Mouse (Mus musculus): ENCODE measurements at regions not wholly inside any gene's neighbourhood (a gene's known extent, or its start where the extent isn't known, plus 50 kb on each side); places are given as distances from the start of the nearest gene placed in this dataset.

DNA sequence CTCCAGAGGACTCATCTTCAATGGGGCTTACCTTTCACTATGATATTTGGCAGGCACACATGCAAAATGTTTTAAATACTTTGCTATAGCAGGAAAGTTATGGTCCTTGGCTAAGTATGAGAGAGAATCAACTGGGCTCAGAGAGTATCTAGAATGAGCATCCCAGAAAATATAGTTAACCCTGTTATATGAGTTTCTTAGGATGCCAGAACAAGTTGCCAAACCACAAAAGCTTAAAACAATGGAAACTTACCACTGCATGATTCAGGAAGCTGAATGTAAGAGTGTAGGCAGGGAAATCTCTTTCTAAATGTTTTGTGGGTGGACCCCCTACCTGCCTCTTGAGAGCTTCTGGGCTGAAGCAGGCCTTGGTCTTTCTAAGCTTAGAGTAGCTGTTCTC, 325.3 kb downstream of the Fam198b start:
- ATAC-seq (ENCODE audit: insufficient read depth, low read depth) (no peak), DNase-seq (ENCODE audit: low spot score) (no peak)
- H3K4me2 ChIP-seq (ENCODE audit: low read depth, low read length): no peak overlapping the region
- no peak overlapping the region for H3K9ac ChIP-seq (replicated peaks; ENCODE audit: low read depth, low read length)
- H3K4me3 ChIP-seq (ENCODE audit: low read depth, low read length): no peak overlapping the region
- no peaks in the 10 kb centered on the region for H3K36me3 ChIP-seq (replicated peaks; ENCODE audit: control insufficient read depth, insufficient read depth, low read length)
- no peaks in the 10 kb centered on the region for H3K9me3 ChIP-seq (replicated peaks; ENCODE audit: control insufficient read depth, low read length)
- no peak for TF ChIP-seq EP300 (IDR thresholded peaks at IDR 0.05; ENCODE audit: low read depth)
- TF ChIP-seq CTCF (IDR thresholded peaks at IDR 0.05; ENCODE audit: low read depth): no peak
- no peaks in the 10 kb centered on the region for H3K4me1 ChIP-seq (ENCODE audit: control insufficient read depth, insufficient read depth)
- H3K27me3 ChIP-seq (ENCODE audit: control insufficient read depth, insufficient read depth, low read length): no peaks in the 10 kb centered on the region
- no peak overlapping the region for H3K27ac ChIP-seq (ENCODE audit: low read depth)

DNA sequence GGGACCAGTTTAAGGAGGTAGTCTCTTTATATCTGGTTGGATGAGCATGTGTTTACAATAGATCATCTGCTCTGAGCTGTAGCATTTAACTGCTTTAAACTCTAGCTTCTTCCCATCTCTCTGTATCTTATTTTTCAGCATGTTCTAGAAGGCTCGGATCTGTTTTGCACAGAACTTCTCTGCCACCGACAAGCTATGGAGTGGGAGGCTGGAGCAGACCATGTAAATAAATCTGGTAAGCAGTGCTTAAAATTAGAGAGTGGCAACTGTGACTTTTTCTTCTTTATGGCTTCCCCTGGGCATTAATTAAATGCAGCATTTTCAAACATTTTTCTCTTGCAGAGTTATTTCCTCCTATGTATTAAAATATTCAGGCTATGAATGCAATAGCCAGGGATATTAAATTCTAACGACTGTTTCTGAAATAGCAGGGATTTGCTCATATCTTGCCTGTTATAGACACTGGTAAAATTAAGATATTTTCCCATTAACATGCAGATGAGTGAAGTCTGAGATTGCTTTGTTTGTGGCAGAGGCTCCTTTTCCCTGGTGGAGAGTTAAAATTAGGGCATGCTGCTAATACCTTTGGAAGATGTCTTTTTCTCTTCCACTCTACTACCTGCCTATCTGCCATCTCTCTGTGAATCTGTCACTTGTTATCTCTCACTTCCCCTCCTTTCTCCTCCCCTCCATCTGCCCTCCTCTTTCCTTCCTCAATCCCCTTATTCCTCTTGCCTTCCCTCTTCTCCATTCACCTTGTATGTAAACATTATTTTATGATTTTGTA, 327.2 kb downstream of the Fam198b start:
- ATAC-seq (ENCODE audit: insufficient read depth, low read depth): no peak
- H3K4me1 ChIP-seq (ENCODE audit: control insufficient read depth, insufficient read depth): no peaks in the 10 kb centered on the region
- 60% methylated on average over 3 of the region's 3 CpGs for WGBS

DNA sequence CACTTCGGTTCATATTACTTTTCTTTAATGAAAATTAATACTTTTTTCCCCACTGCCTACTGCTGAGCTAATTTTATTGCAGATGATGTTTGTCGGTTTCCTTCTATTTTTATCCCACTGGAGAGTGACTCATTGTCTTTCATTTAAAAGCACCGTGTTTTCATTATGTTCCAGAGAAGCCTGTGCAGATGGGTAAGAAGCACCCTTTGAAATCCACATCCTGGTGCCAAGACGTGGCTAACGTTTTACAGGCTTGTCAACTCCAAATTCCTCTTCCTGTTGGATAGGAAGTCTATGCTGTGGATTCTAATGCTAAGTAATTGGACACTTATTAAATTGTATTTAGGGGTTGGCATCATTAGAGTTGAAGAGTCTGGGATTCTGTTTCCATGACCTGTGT, 364.3 kb downstream of the Fam198b start:
- H3K27ac ChIP-seq (ENCODE audit: low read depth): no peak overlapping the region
- no peak overlapping the region for H3K4me3 ChIP-seq (ENCODE audit: low read depth, low read length)
- no peaks in the 10 kb centered on the region for H3K36me3 ChIP-seq (replicated peaks; ENCODE audit: control insufficient read depth, insufficient read depth, low read length)
- H3K4me2 ChIP-seq (ENCODE audit: low read depth, low read length): no peak overlapping the region
- H3K4me1 ChIP-seq (ENCODE audit: control insufficient read depth, insufficient read depth): no peaks in the 10 kb centered on the region
- no peak for DNase-seq (ENCODE audit: low spot score)
- TF ChIP-seq CTCF (IDR thresholded peaks at IDR 0.05; ENCODE audit: low read depth) (no peak), EP300 (IDR thresholded peaks at IDR 0.05; ENCODE audit: low read depth) (no peak)
- ATAC-seq (ENCODE audit: insufficient read depth, low read depth): no peak
- H3K9ac ChIP-seq (replicated peaks; ENCODE audit: low read depth, low read length): no peak overlapping the region
- no peaks in the 10 kb centered on the region for H3K27me3 ChIP-seq (ENCODE audit: control insufficient read depth, insufficient read depth, low read length)
- no peaks in the 10 kb centered on the region for H3K9me3 ChIP-seq (replicated peaks; ENCODE audit: control insufficient read depth, low read length)
- 22% methylated on average over 5 of the region's 5 CpGs for WGBS

More for the DNA sequence above, 327.2 kb downstream of the Fam198b start:
- DNase-seq (ENCODE audit: low spot score): no peak
- H3K9ac ChIP-seq (replicated peaks; ENCODE audit: low read depth, low read length): no peak overlapping the region
- H3K9me3 ChIP-seq (replicated peaks; ENCODE audit: control insufficient read depth, low read length): no peaks in the 10 kb centered on the region
- H3K36me3 ChIP-seq (replicated peaks; ENCODE audit: control insufficient read depth, insufficient read depth, low read length): no peaks in the 10 kb centered on the region
- H3K4me2 ChIP-seq (ENCODE audit: low read depth, low read length): no peak overlapping the region
- TF ChIP-seq EP300 (IDR thresholded peaks at IDR 0.05; ENCODE audit: low read depth) (no peak), CTCF (IDR thresholded peaks at IDR 0.05; ENCODE audit: low read depth) (no peak)
- no peak overlapping the region for H3K4me3 ChIP-seq (ENCODE audit: low read depth, low read length)
- no peaks in the 10 kb centered on the region for H3K27me3 ChIP-seq (ENCODE audit: control insufficient read depth, insufficient read depth, low read length)
- H3K27ac ChIP-seq (ENCODE audit: low read depth): no peak overlapping the region

DNA sequence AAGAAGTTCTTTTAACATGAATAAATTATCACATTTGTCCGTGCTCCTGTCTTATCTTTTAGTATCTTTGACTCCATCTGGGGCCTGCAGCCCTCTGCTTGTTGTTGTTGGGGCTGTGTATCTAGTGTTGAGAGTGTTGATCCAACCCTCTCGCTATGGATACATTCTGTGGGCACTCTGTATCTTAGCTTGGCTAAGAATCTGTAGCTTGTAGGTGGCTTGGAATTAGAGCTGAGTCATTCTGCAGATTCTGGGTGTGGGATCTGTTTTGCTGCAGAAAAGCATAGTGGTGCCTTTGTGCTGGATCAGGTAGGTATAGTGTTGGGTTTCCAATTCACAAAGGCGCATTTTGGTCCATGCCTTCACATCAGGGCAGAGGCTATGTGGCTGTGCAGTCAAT, 365.6 kb downstream of the Fam198b start:
- WGBS: 53% methylated on average over 3 of the region's 3 CpGs
- Histone ChIP-seq H3K9ac (replicated peaks; ENCODE audit: low read depth, low read length) (no peak overlapping the region), H3K27ac (ENCODE audit: low read depth) (no peak overlapping the region), H3K4me3 (ENCODE audit: low read depth, low read length) (no peak overlapping the region), H3K27me3 (ENCODE audit: control insufficient read depth, insufficient read depth, low read length) (no peaks in the 10 kb centered on the region), H3K36me3 (replicated peaks; ENCODE audit: control insufficient read depth, insufficient read depth, low read length) (no peaks in the 10 kb centered on the region), H3K4me2 (ENCODE audit: low read depth, low read length) (no peak overlapping the region), H3K9me3 (replicated peaks; ENCODE audit: control insufficient read depth, low read length) (no peaks in the 10 kb centered on the region), H3K4me1 (ENCODE audit: control insufficient read depth, insufficient read depth) (no peaks in the 10 kb centered on the region)
- no peak for DNase-seq (ENCODE audit: low spot score)
- TF ChIP-seq CTCF (IDR thresholded peaks at IDR 0.05; ENCODE audit: low read depth): no peak
- TF ChIP-seq EP300 (IDR thresholded peaks at IDR 0.05; ENCODE audit: low read depth): no peak
- no peak for ATAC-seq (ENCODE audit: insufficient read depth, low read depth)

DNA sequence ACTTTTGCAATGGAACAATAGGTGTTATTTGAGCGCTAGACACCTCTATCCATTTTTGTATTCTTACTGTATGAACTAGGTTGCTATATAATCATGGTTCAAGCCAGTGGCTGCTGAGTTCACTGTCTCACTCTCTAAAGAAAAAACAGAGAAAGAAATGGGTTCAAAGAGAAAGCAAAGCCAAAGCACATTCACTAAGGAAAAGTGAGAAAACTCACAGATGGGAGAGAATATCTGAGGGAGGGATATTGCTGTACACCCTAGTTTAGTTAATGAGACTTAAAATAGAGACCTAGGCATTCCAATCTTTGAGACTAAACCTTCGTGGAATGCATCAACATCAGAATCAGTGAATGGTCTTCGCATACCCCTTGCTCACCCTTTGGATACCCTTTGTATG, 371.0 kb downstream of the Fam198b start:
- DNase-seq (ENCODE audit: low spot score): no peak
- Histone ChIP-seq H3K27ac (ENCODE audit: low read depth) (no peak overlapping the region), H3K4me1 (ENCODE audit: control insufficient read depth, insufficient read depth) (no peaks in the 10 kb centered on the region), H3K9ac (replicated peaks; ENCODE audit: low read depth, low read length) (no peak overlapping the region), H3K4me3 (ENCODE audit: low read depth, low read length) (no peak overlapping the region), H3K36me3 (replicated peaks; ENCODE audit: control insufficient read depth, insufficient read depth, low read length) (no peaks in the 10 kb centered on the region), H3K4me2 (ENCODE audit: low read depth, low read length) (no peak overlapping the region), H3K9me3 (replicated peaks; ENCODE audit: control insufficient read depth, low read length) (no peaks in the 10 kb centered on the region), H3K27me3 (ENCODE audit: control insufficient read depth, insufficient read depth, low read length) (no peaks in the 10 kb centered on the region)
- 72% methylated on average over 3 of the region's 3 CpGs for WGBS
- TF ChIP-seq EP300 (IDR thresholded peaks at IDR 0.05; ENCODE audit: low read depth): no peak
- TF ChIP-seq CTCF (IDR thresholded peaks at IDR 0.05; ENCODE audit: low read depth): no peak
- ATAC-seq (ENCODE audit: insufficient read depth, low read depth): no peak

- TF ChIP-seq EP300 (IDR thresholded peaks at IDR 0.05; ENCODE audit: low read depth) (no peak), CTCF (IDR thresholded peaks at IDR 0.05; ENCODE audit: low read depth) (no peak)
- H3K36me3 ChIP-seq (replicated peaks; ENCODE audit: control insufficient read depth, insufficient read depth, low read length): no peaks in the 10 kb centered on the region
- no peak overlapping the region for H3K4me2 ChIP-seq (ENCODE audit: low read depth, low read length)
- H3K4me1 ChIP-seq (ENCODE audit: control insufficient read depth, insufficient read depth): no peaks in the 10 kb centered on the region
- H3K27ac ChIP-seq (ENCODE audit: low read depth): no peak overlapping the region
- H3K4me3 ChIP-seq (ENCODE audit: low read depth, low read length): no peak overlapping the region
- H3K27me3 ChIP-seq (ENCODE audit: control insufficient read depth, insufficient read depth, low read length): no peaks in the 10 kb centered on the region
- no peak for ATAC-seq (ENCODE audit: insufficient read depth, low read depth)
- no peak overlapping the region for H3K9ac ChIP-seq (replicated peaks; ENCODE audit: low read depth, low read length)
- WGBS: 81% methylated on average over 3 of the region's 3 CpGs
- DNase-seq (ENCODE audit: low spot score): no peak
- H3K9me3 ChIP-seq (replicated peaks; ENCODE audit: control insufficient read depth, low read length): no peaks in the 10 kb centered on the region
Measured at GRCm38 (mm10) chr3:80256383-80256782, 372.1 kb downstream of the Fam198b start.

All from heart, postnatal 0 days (tissue).